Mouse (Mus musculus) layer of hippocampus, postnatal 10 days (tissue): ENCODE measurements around the gene Atp5j2. TPM values are rescaled to one million over a fixed set of nuclear protein-coding genes. Genes with fewer than 3 reads are reported as not detected.

Experiments
- DNase-seq, 2 experiments: peaks; one replicate each; pipeline ENCODE4 v3.0.0; 2021; ENCODE audit warnings: low spot score in 2 of 2
- total RNA-seq, 2 experiments: library from RNA; stranded (reverse); gene quantifications; 2 replicates each; pipeline ENCODE4 v1.2.3; 2021

The Atp5j2 gene
- total RNA-seq, 2 experiments from 2014 or later = 318 to 327 TPM

GRCm38 (mm10) chr5:145202446-145202845, 10.6 kb upstream of the Atp5j2 start:
- no peak for DNase-seq

- DNase-seq = peak; percentile 59 to 69
Observed at GRCm38 (mm10) chr5:145201321-145201991, 9.6 kb upstream of the Atp5j2 start, which contains the start of gene Zkscan14. Gene Zkscan14, minus strand, starts transcription at chr5:145201868.

- no peak for DNase-seq
Observed at GRCm38 (mm10) chr5:145200387-145200786, 8.5 kb upstream of the Atp5j2 start.

GRCm38 (mm10) chr5:145190875-145191798, 725 bp downstream of the Atp5j2 start:
- DNase-seq = peak; percentile 84 to 91

- DNase-seq = no peak
Observed at GRCm38 (mm10) chr5:145190373-145190772, 1.5 kb downstream of the Atp5j2 start.

GRCm38 (mm10) chr5:145189416-145189815, 2.4 kb downstream of the Atp5j2 start:
- no peak for DNase-seq

GRCm38 (mm10) chr5:145185244-145185643, 6.6 kb downstream of the Atp5j2 start:
- no peak for DNase-seq

- no peak for DNase-seq
Observed at GRCm38 (mm10) chr5:145178461-145178980, 13.3 kb downstream of the Atp5j2 start.

- DNase-seq = no peak
Observed at GRCm38 (mm10) chr5:145167306-145167661, 24.6 kb downstream of the Atp5j2 start.

- peak; percentile 98 to 99 for DNase-seq
Observed at GRCm38 (mm10) chr5:145166536-145167305, 25.1 kb downstream of the Atp5j2 start, which contains the start of the genes Ptcd1 and Cpsf4. Gene Ptcd1, minus strand, starts transcription at chr5:145167108. Gene Cpsf4, plus strand, starts transcription at chr5:145167213.

GRCm38 (mm10) chr5:145165184-145165583, 26.7 kb downstream of the Atp5j2 start:
- no peak for DNase-seq

GRCm38 (mm10) chr5:145164710-145165109, 27.2 kb downstream of the Atp5j2 start:
- DNase-seq = no peak

GRCm38 (mm10) chr5:145161361-145161760, 30.5 kb downstream of the Atp5j2 start:
- no peak for DNase-seq

GRCm38 (mm10) chr5:145152690-145153089, 39.2 kb downstream of the Atp5j2 start:
- DNase-seq = no peak

- DNase-seq = no peak
Observed at GRCm38 (mm10) chr5:145149294-145149693, 42.6 kb downstream of the Atp5j2 start.

- DNase-seq = no peak
Observed at GRCm38 (mm10) chr5:145147748-145148147, 44.1 kb downstream of the Atp5j2 start.

- DNase-seq = no peak
Observed at GRCm38 (mm10) chr5:145140611-145141010, 51.3 kb downstream of the Atp5j2 start.

GRCm38 (mm10) chr5:145139571-145140519, 52.0 kb downstream of the Atp5j2 start, which contains the start of the genes Pdap1 and Bud31:
Gene Pdap1, minus strand, starts transcription at chr5:145140238.
Gene Bud31, plus strand, starts transcription at chr5:145140362.
- DNase-seq = peak; percentile 97

- no peak for DNase-seq
Observed at GRCm38 (mm10) chr5:145138836-145139235, 53.0 kb downstream of the Atp5j2 start.
